Comparison of ENCODE assay signal across 22 mouse cellular contexts in genomic region chr1:128278563-128278962, GRCm38 (mm10). TPM values are rescaled to one million over a fixed set of nuclear protein-coding genes. Genes with fewer than 3 reads are reported as not detected.
DNase-seq lines count a peak whose midpoint lies in the region; ATAC-seq and TF ChIP-seq lines count a peak whose summit lies in the region.
"Had no signal": no experiment of that assay in that cellular context is flagged by ENCODE, and none has a peak within 500 bp of the region (broad histone marks: within the 10 kb centered on the region; RNA-seq: fewer than 3 reads in every experiment).

No protein-coding gene starts in this region.

- H3K9me3 ChIP-seq in midbrain, embryonic 11.5 days (ENCODE audit: control insufficient read depth, low read length) = no peaks in the 10 kb centered on the region
- no peaks in the 10 kb centered on the region for H3K9me3 ChIP-seq in midbrain, embryonic 14.5 days (ENCODE audit: control insufficient read depth, low read length)
- H3K9me3 ChIP-seq in intestine, embryonic 16.5 days (ENCODE audit: control insufficient read depth, low read length) = no peaks in the 10 kb centered on the region
- H3K9me3 ChIP-seq: embryonic facial prominence, embryonic 15.5 days; forebrain, embryonic 10.5 days; forebrain, embryonic 12.5 days had no signal

- H3K9ac ChIP-seq in midbrain, embryonic 11.5 days (ENCODE audit: low read length) = no peak overlapping the region
- no peak overlapping the region for H3K9ac ChIP-seq in midbrain, embryonic 14.5 days (replicated peaks; ENCODE audit: low read length)
- H3K9ac ChIP-seq in intestine, embryonic 16.5 days (ENCODE audit: low read depth, low read length) = no peak overlapping the region
- no peak overlapping the region for H3K9ac ChIP-seq in heart, adult 2 months (ENCODE audit: low read depth, low read length)
- H3K9ac ChIP-seq: embryonic facial prominence, embryonic 13.5 days; embryonic facial prominence, embryonic 15.5 days; forebrain, embryonic 12.5 days had no signal

- ATAC-seq in midbrain, embryonic 11.5 days (ENCODE audit: low FRiP score) = no peak
- no peak for ATAC-seq in midbrain, embryonic 14.5 days (ENCODE audit: low FRiP score, low TSS enrichment)
- peak; percentile 66; the same call in 1 of the 2 replicates for ATAC-seq in intestine, embryonic 16.5 days
- ATAC-seq: forebrain, embryonic 14.5 days; forebrain, embryonic 16.5 days had no signal

- 92% methylated on average over 3 of the region's 3 CpGs for WGBS in midbrain, embryonic 11.5 days
- WGBS in midbrain, embryonic 14.5 days = 99% methylated on average over 3 of the region's 3 CpGs
- 94% methylated on average over 3 of the region's 3 CpGs for WGBS in intestine, embryonic 16.5 days
- WGBS in heart, adult 2 months = 96% methylated on average over 3 of the region's 3 CpGs

- TF ChIP-seq EP300 in heart, adult 2 months (IDR thresholded peaks at IDR 0.05; ENCODE audit: insufficient read depth, low read depth, low read length) = no peak

- H3K4me2 ChIP-seq in midbrain, embryonic 11.5 days = no peak overlapping the region
- H3K4me2 ChIP-seq in midbrain, embryonic 14.5 days (ENCODE audit: low read length) = no peak overlapping the region
- no peak overlapping the region for H3K4me2 ChIP-seq in intestine, embryonic 16.5 days (ENCODE audit: low read depth, low read length)
- H3K4me2 ChIP-seq: embryonic facial prominence, embryonic 13.5 days; embryonic facial prominence, embryonic 15.5 days; forebrain, embryonic 12.5 days had no signal

- peak; percentile 28 for DNase-seq in midbrain, embryonic 11.5 days (ENCODE audit: low spot score, missing footprints)
- DNase-seq in midbrain, embryonic 14.5 days = no peak
- DNase-seq in spleen, adult 12 weeks (ENCODE audit: low spot score) = no peak
- no peak for DNase-seq in heart, adult 2 months
- DNase-seq: adrenal gland, adult 2 months; adrenal gland, postnatal 10 days; adrenal gland, postnatal 25 days; cerebellum, adult 11 months; cerebellum, adult 18-20 months; cerebellum, adult 8-10 months; cerebellum, adult 9-11 months; cerebellum, postnatal 14 days; cerebellum, postnatal 36 days; embryo, embryonic 11 days had no signal

- H3K27ac ChIP-seq in midbrain, embryonic 11.5 days (ENCODE audit: low read depth, low read length) = no peak overlapping the region
- H3K27ac ChIP-seq in midbrain, embryonic 14.5 days (replicated peaks; ENCODE audit: low read depth, low read length) = no peak overlapping the region
- no peak overlapping the region for H3K27ac ChIP-seq in intestine, embryonic 16.5 days (ENCODE audit: low read length)
- H3K27ac ChIP-seq in heart, adult 2 months = no peak overlapping the region
- H3K27ac ChIP-seq: embryonic facial prominence, embryonic 13.5 days; embryonic facial prominence, embryonic 15.5 days; forebrain, embryonic 10.5 days; forebrain, embryonic 12.5 days had no signal

- TF ChIP-seq CTCF in heart, adult 2 months (IDR thresholded peaks at IDR 0.05) = no peak

- no peak overlapping the region for H3K4me3 ChIP-seq in midbrain, embryonic 11.5 days (ENCODE audit: low read depth, low read length)
- H3K4me3 ChIP-seq in midbrain, embryonic 14.5 days (replicated peaks; ENCODE audit: low read depth, low read length) = no peak overlapping the region
- H3K4me3 ChIP-seq in intestine, embryonic 16.5 days (ENCODE audit: low read length) = no peak overlapping the region
- H3K4me3 ChIP-seq in heart, adult 2 months = no peak overlapping the region
- H3K4me3 ChIP-seq: embryonic facial prominence, embryonic 13.5 days; embryonic facial prominence, embryonic 15.5 days; erythroblast, embryonic 14.5 days; forebrain, embryonic 10.5 days; forebrain, embryonic 12.5 days had no signal

- peaks cover 13% of the 10 kb centered on the region for H3K36me3 ChIP-seq in midbrain, embryonic 11.5 days (ENCODE audit: control insufficient read depth, insufficient read depth, low read length)
- peaks cover 75% of the 10 kb centered on the region for H3K36me3 ChIP-seq in midbrain, embryonic 14.5 days (ENCODE audit: control insufficient read depth, insufficient read depth, low read length)
- H3K36me3 ChIP-seq in intestine, embryonic 16.5 days (ENCODE audit: control insufficient read depth, insufficient read depth, low read length) = peaks cover 23% of the 10 kb centered on the region
- H3K36me3 ChIP-seq in heart, adult 2 months (ENCODE audit: control insufficient read depth, insufficient read depth, low read length) = peaks cover 3% of the 10 kb centered on the region

- TF ChIP-seq POLR2A in heart, adult 2 months (IDR thresholded peaks at IDR 0.05; ENCODE audit: insufficient read depth, low read depth, low read length) = no peak

- no peaks in the 10 kb centered on the region for H3K79me2 ChIP-seq in heart, adult 2 months (replicated peaks; ENCODE audit: control insufficient read depth, insufficient read depth, low read length)

- intact Hi-C loops in heart, adult 2 months (cut with DNase I) = no loop called here

- no peaks in the 10 kb centered on the region for H3K4me1 ChIP-seq in midbrain, embryonic 11.5 days (ENCODE audit: control insufficient read depth, insufficient read depth, low read length)
- no peaks in the 10 kb centered on the region for H3K4me1 ChIP-seq in midbrain, embryonic 14.5 days (ENCODE audit: control insufficient read depth, insufficient read depth, low read length)
- no peaks in the 10 kb centered on the region for H3K4me1 ChIP-seq in intestine, embryonic 16.5 days (ENCODE audit: control insufficient read depth, insufficient read depth, low read length)
- no peaks in the 10 kb centered on the region for H3K4me1 ChIP-seq in heart, adult 2 months (ENCODE audit: control insufficient read depth, insufficient read depth, low read length)
- H3K4me1 ChIP-seq: embryonic facial prominence, embryonic 13.5 days; embryonic facial prominence, embryonic 15.5 days; forebrain, embryonic 10.5 days; forebrain, embryonic 12.5 days had no signal

- H3K27me3 ChIP-seq in midbrain, embryonic 11.5 days (ENCODE audit: control insufficient read depth, insufficient read depth, low read length) = no peaks in the 10 kb centered on the region
- no peaks in the 10 kb centered on the region for H3K27me3 ChIP-seq in midbrain, embryonic 14.5 days (ENCODE audit: control insufficient read depth, insufficient read depth, low read length)
- no peaks in the 10 kb centered on the region for H3K27me3 ChIP-seq in intestine, embryonic 16.5 days (replicated peaks; ENCODE audit: control insufficient read depth, insufficient read depth, low read length)
- no peaks in the 10 kb centered on the region for H3K27me3 ChIP-seq in heart, adult 2 months (ENCODE audit: control insufficient read depth, insufficient read depth, low read length)
- H3K27me3 ChIP-seq: embryonic facial prominence, embryonic 13.5 days; embryonic facial prominence, embryonic 15.5 days; forebrain, embryonic 12.5 days had no signal

RNA-seq across cellular contexts. Expression of gene Ubxn4, which starts 34.8 kb away (rescaled TPM):
- 70.1 and 71.1 TPM in 2 replicates for polyA plus RNA-seq in midbrain, embryonic 11.5 days (2014; fragmentation: Nextera tagmentation; extraction: Ambion mirVana)
- polyA plus RNA-seq in midbrain, embryonic 14.5 days (2014; fragmentation: Nextera tagmentation; extraction: Ambion mirVana) = 75.9 and 81.5 TPM in 2 replicates
- polyA plus RNA-seq in intestine, embryonic 16.5 days (2015; fragmentation: Nextera tagmentation; extraction: Ambion mirVana) = 77.5 and 77.8 TPM in 2 replicates
- total RNA-seq in heart, adult 2 months (2021) = 10 to 100 TPM; 38.0 to 40.4 TPM
- polyA plus RNA-seq in heart, adult 2 months (2012; rRNA removed) = 12.4 and 18.7 TPM in 2 replicates

RNA-seq across cellular contexts. Expression of gene Lct, which starts 49.6 kb away (rescaled TPM):
- 0.40 TPM in 1 of 2 replicates, not detected in the other for polyA plus RNA-seq in midbrain, embryonic 11.5 days (2014; fragmentation: Nextera tagmentation; extraction: Ambion mirVana)
- 0.12 TPM in 2 replicates for polyA plus RNA-seq in midbrain, embryonic 14.5 days (2014; fragmentation: Nextera tagmentation; extraction: Ambion mirVana)
- 45.3 and 80.2 TPM in 2 replicates for polyA plus RNA-seq in intestine, embryonic 16.5 days (2015; fragmentation: Nextera tagmentation; extraction: Ambion mirVana)
- not detected for total RNA-seq in heart, adult 2 months (2021)
- polyA plus RNA-seq in heart, adult 2 months (2012; rRNA removed) = 0.02 TPM in 1 of 2 replicates, not detected in the other
- polyA plus RNA-seq: erythroblast, embryonic 14.5 days had no signal

Comparison
In these comparisons a context has a peak if more than half of its experiments do, and no peak if none do; other contexts are left out.
1. RNA of gene Lct, which starts 49.6 kb away (polyA plus RNA-seq): 45.3 to 80.2 TPM in intestine, embryonic 16.5 days; 0.40 TPM in midbrain, embryonic 11.5 days, 0.12 TPM in midbrain, embryonic 14.5 days and 0.02 TPM in heart, adult 2 months; every median in the first group is over 10 times any median in the second.